Mouse (Mus musculus): ENCODE results near the gene Gm12169.

DNA sequence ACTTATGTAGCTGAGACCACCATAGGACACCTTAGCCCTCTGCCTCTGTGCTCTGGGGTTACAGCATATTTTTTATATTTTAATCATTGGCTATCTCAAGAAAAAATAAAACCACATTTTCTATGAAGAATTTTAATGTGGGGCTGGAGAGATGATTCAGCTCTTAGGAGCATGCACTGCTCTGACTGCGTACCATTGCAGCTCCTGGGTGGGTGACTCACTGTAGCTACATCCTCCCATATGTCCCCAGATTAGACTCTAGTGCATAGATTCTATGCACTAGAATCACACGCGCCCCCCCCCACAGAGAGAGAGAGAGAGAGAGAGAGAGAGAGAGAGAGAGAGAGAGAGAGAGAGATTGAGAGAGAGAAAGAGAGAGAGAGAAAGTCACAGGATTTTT lies 28.7 kb downstream of the Gm12169 start:
- no peak for TF ChIP-seq POLR2A (IDR thresholded peaks at IDR 0.05; ENCODE audit: low read depth, low read length)
- no peak for TF ChIP-seq CTCF (IDR thresholded peaks at IDR 0.05; ENCODE audit: extremely low read depth, insufficient read length, insufficient replicate concordance, low read depth, low read length)

Data from small intestine, adult 2 months (tissue).